Mouse (Mus musculus) forebrain, embryonic 12.5 days (tissue): ENCODE data around the gene Itga9. TPM values are rescaled to one million over a fixed set of nuclear protein-coding genes. Genes with fewer than 3 reads are reported as not detected.

Experiments
- ATAC-seq: fragments of 200-750 bp; cut with Nextera tagmentation; 2 replicates; pipeline ENCODE4 v1.8.0; 2017; ENCODE audit warnings: moderate TSS enrichment; ENCODE audit not compliant: low FRiP score
- H3K27ac ChIP-seq: fragments of 300-500 bp; sonication (generic); 2 replicates; pipeline ENCODE4 v1.5.1; 2016; ENCODE audit warnings: mild to moderate bottlenecking
- H3K27me3 ChIP-seq: fragments of 300-500 bp; sonication (generic); 2 replicates; pipeline ENCODE4 v1.6.1; 2016; ENCODE audit warnings: mild to moderate bottlenecking
- H3K36me3 ChIP-seq: fragments of 300-500 bp; sonication (generic); replicated peaks from 2 replicates; pipeline ENCODE4 v1.6.1; 2016; ENCODE audit warnings: mild to moderate bottlenecking
- H3K4me1 ChIP-seq: fragments of 300-500 bp; sonication (generic); 2 replicates; pipeline ENCODE4 v1.6.1; 2016
- H3K4me2 ChIP-seq: fragments of 300-500 bp; sonication (generic); 2 replicates; pipeline ENCODE4 v1.6.1; 2016; ENCODE audit warnings: mild to moderate bottlenecking, moderate library complexity
- H3K4me3 ChIP-seq: fragments of 300-500 bp; sonication (generic); replicated peaks from 2 replicates; pipeline ENCODE4 v1.5.1; 2016; ENCODE audit warnings: mild to moderate bottlenecking
- H3K9ac ChIP-seq: fragments of 300-500 bp; sonication (generic); 2 replicates; pipeline ENCODE4 v1.6.1; 2016; ENCODE audit warnings: mild to moderate bottlenecking
- H3K9me3 ChIP-seq: fragments of 300-500 bp; sonication (generic); 2 replicates; pipeline ENCODE4 v1.6.1; 2016
- WGBS: fragments of 180-500 bp; shearing (Covaris S2); methylation state at CpG from one replicate; pipeline ENCODE4 v1.1.7; 2016; 5-methylcytosine and 5-hydroxymethylcytosine counted together
- polyA plus RNA-seq: library from polyadenylated mRNA; unstranded; fragments of >200 nt; fragmentation: Nextera tagmentation; extraction: Ambion mirVana; gene quantifications from 2 replicates; pipeline ENCODE4 v1.2.1, GENCODE M21; 2016

The Itga9 gene
- polyA plus RNA-seq, 1 experiment from 2014 or later, result 7.7 TPM

DNA sequence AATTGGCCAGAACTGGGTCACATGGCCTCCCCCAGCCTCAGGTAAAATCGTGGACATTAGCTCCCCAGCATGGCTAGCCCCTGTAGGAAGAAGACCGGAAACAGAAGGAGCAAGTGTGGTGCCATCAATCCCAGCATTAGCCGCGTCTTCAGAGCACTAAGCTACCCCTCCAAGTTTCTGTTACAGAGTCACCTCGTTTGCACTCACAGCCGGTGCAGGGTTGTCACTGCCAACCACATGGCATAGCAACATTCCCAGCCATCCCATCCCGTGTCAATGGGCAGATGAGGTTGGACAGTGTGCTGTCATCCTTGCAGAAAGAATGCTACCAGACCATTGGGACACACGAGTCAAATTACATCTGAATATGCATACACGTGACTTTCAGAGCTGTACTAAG lies 324.1 kb downstream of the Itga9 start:
- H3K27ac ChIP-seq, result no peak overlapping the region
- no peaks in the 10 kb centered on the region for H3K27me3 ChIP-seq
- no peak overlapping the region for H3K4me3 ChIP-seq
- peaks cover 24% of the 10 kb centered on the region for H3K4me1 ChIP-seq
- H3K9me3 ChIP-seq, result no peaks in the 10 kb centered on the region
- 83% methylated on average over 9 of the region's 9 CpGs for WGBS
- H3K4me2 ChIP-seq, result no peak overlapping the region
- H3K36me3 ChIP-seq, result no peaks in the 10 kb centered on the region
- no peak for ATAC-seq
- no peak overlapping the region for H3K9ac ChIP-seq

DNA sequence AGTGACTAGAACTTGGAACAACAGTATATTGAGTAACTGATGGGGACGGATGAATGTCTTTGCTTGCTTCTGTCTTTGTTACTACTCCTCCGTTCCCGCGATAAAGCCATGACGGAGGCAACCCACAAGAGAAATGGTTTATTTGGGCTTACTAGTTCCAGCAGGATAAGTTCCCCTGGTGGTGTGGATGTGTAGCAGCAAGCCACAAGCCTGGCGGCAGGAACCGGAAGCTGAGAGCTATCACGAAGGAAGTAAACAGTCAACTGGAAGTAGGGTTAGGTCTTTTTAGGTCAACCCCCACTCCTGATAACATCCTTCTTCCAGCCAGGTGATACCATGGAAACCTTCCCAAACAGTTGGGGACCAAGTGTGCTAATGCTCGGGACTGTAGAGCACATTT lies 327.3 kb downstream of the Itga9 start:
- Histone ChIP-seq H3K4me3 (no peak overlapping the region), H3K27me3 (no peaks in the 10 kb centered on the region), H3K36me3 (no peaks in the 10 kb centered on the region), H3K4me2 (no peak overlapping the region), H3K4me1 (no peaks in the 10 kb centered on the region; the same call in 1 of the 2 replicates), H3K9ac (no peak overlapping the region), H3K9me3 (no peaks in the 10 kb centered on the region), H3K27ac (no peak overlapping the region)
- 94% methylated on average over 9 of the region's 9 CpGs for WGBS
- no peak for ATAC-seq

DNA sequence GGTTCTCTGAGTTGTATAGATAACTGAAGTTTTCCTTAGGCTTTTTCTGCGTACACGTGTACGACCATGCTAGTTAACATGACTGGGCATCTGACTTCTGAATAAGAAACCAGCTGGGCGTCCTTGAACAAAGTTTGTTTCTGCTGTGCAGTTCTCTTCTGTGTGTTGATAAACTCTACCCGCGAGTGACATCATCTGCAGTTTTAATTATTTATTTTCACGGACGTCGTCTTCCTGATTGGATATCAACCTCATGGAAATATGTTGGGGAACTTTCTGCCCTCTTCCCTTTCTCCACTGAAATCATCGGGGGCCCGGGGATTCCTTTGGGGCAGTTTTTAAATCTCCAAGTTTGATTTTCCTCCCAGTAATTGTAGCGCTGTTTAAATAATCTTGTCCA lies 327.8 kb downstream of the Itga9 start:
- H3K9ac ChIP-seq, result no peak overlapping the region
- no peak overlapping the region for H3K4me3 ChIP-seq
- no peak for ATAC-seq
- H3K4me2 ChIP-seq, result no peak overlapping the region
- no peaks in the 10 kb centered on the region for H3K36me3 ChIP-seq
- H3K27me3 ChIP-seq, result no peaks in the 10 kb centered on the region
- H3K27ac ChIP-seq, result no peak overlapping the region
- H3K4me1 ChIP-seq, result peaks cover 2% of the 10 kb centered on the region
- WGBS, result 93% methylated on average over 12 of the region's 12 CpGs
- no peaks in the 10 kb centered on the region for H3K9me3 ChIP-seq

DNA sequence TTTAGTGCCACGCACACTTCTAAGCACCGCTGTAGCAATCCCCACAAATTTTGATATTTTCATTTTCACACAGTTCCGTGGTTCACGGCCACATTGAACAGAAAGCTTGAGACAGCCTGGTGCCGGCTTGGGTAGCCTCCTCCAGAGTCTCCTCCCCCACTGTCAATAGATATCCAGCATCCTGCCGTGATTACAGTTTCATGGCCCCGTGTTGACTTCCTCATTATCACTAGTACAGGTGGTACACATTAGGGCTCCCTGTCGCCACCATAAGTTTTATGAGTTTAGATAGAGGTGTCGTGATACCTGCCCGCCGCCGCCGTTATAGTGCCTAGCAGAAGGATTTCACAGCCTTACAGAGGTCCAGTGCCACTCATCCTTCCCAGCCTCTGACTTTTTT lies 328.6 kb downstream of the Itga9 start:
- peaks cover 5% of the 10 kb centered on the region for H3K4me1 ChIP-seq
- no peak overlapping the region for H3K27ac ChIP-seq
- H3K4me3 ChIP-seq, result no peak overlapping the region
- no peak overlapping the region for H3K4me2 ChIP-seq
- no peak overlapping the region for H3K9ac ChIP-seq
- no peak for ATAC-seq
- no peaks in the 10 kb centered on the region for H3K27me3 ChIP-seq
- H3K36me3 ChIP-seq, result no peaks in the 10 kb centered on the region
- H3K9me3 ChIP-seq, result no peaks in the 10 kb centered on the region
- 88% methylated on average over 13 of the region's 13 CpGs for WGBS

DNA sequence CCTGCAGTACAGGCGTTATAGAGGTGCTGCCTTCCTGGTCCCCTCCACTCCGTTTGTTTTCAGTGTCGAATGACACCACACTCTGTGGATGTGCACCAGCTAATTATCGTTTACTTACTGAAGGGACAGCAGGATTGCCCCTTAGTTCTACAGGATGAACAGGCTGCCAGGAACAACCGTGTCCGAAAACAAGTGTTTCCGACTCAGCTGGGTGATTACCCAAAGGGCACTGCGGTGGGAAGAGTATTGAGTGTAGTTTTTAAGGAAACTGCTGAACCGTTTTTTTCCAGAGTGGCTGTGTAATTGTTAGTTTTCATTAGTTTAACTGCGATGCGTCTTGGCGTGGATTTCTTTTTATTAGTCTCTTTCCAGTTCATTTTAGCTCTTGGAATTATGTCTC lies 329.6 kb downstream of the Itga9 start:
- WGBS, result 78% methylated on average over 12 of the region's 12 CpGs
- no peak overlapping the region for H3K27ac ChIP-seq
- ATAC-seq, result no peak
- H3K4me1 ChIP-seq, result peaks cover 5% of the 10 kb centered on the region
- H3K9ac ChIP-seq, result no peak overlapping the region
- H3K4me2 ChIP-seq, result no peak overlapping the region
- H3K27me3 ChIP-seq, result no peaks in the 10 kb centered on the region
- no peaks in the 10 kb centered on the region for H3K36me3 ChIP-seq
- no peak overlapping the region for H3K4me3 ChIP-seq
- H3K9me3 ChIP-seq, result no peaks in the 10 kb centered on the region

DNA sequence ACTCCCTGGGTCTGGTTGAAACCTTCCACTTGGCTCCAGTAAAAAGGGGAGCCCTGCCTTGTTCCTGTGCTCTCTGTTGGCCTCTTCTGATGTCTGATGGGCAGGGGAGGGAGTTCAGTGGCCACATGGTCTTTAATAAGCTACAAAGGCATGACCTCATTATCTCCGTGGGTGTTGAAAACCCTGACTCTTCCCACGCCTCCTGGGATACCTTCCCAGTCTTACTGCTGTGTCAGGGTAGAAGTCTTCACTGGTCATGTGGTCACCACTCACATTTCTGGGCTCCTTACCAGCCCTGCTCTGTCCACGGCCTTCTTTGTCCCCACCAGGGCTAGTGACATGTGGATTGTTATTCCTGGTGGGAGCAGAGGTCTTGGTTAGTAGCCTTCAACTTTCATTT lies 331.0 kb downstream of the Itga9 start:
- 62% methylated on average over 3 of the region's 3 CpGs for WGBS
- Histone ChIP-seq H3K27me3 (no peaks in the 10 kb centered on the region), H3K36me3 (no peaks in the 10 kb centered on the region), H3K4me2 (no peak overlapping the region), H3K4me3 (no peak overlapping the region), H3K27ac (no peak overlapping the region), H3K9ac (no peak overlapping the region), H3K4me1 (peaks cover 5% of the 10 kb centered on the region), H3K9me3 (no peaks in the 10 kb centered on the region)
- ATAC-seq, result no peak

DNA sequence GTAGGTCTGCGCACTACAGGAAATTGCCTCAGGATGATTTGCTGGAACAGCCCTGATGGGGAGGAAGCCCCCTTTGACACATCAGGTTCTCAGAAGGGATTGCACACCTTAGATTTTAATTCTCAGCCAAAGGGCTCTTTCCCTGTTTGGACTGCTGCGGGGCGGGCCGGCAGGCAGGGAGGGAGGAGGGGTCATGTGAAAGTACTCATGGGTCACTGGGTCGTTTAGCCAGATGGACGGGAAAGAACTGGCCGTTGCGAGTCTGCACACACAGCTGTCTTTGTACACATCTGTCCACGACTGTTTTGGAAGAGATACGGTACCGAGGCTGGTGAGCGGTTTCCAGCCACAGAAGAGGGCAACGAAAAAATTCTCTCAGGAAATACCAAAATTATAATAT lies 332.9 kb downstream of the Itga9 start:
- no peak overlapping the region for H3K27ac ChIP-seq
- no peaks in the 10 kb centered on the region for H3K36me3 ChIP-seq
- H3K27me3 ChIP-seq, result no peaks in the 10 kb centered on the region
- no peaks in the 10 kb centered on the region for H3K9me3 ChIP-seq
- H3K4me1 ChIP-seq, result peaks cover 5% of the 10 kb centered on the region
- H3K4me2 ChIP-seq, result no peak overlapping the region
- no peak for ATAC-seq
- WGBS, result 39% methylated on average over 13 of the region's 13 CpGs
- no peak overlapping the region for H3K9ac ChIP-seq
- no peak overlapping the region for H3K4me3 ChIP-seq

DNA sequence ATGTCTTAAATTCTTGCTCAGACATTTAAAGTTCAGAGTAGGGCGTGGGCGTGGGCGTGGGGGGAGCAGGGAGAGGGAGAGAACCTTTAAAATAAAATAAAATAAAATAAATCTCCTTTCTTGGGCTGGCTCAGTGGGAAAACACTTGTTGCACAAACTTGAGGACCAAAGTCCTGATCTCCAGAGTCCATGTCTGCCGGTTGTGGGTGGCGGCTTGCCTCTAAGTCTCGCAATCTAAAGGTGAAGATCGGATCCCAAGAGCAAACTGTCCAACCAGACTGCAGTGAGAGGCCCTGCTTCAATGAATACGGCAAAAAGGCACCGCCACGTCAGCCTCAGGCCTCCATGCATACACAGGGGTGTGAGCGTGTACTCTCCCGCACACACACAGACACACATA lies 333.3 kb downstream of the Itga9 start:
- peaks cover 5% of the 10 kb centered on the region for H3K4me1 ChIP-seq
- H3K27ac ChIP-seq, result no peak overlapping the region
- no peaks in the 10 kb centered on the region for H3K9me3 ChIP-seq
- no peak overlapping the region for H3K4me2 ChIP-seq
- H3K9ac ChIP-seq, result no peak overlapping the region
- no peaks in the 10 kb centered on the region for H3K36me3 ChIP-seq
- H3K4me3 ChIP-seq, result no peak overlapping the region
- ATAC-seq, result no peak
- WGBS, result 83% methylated on average over 12 of the region's 12 CpGs
- H3K27me3 ChIP-seq, result no peaks in the 10 kb centered on the region

DNA sequence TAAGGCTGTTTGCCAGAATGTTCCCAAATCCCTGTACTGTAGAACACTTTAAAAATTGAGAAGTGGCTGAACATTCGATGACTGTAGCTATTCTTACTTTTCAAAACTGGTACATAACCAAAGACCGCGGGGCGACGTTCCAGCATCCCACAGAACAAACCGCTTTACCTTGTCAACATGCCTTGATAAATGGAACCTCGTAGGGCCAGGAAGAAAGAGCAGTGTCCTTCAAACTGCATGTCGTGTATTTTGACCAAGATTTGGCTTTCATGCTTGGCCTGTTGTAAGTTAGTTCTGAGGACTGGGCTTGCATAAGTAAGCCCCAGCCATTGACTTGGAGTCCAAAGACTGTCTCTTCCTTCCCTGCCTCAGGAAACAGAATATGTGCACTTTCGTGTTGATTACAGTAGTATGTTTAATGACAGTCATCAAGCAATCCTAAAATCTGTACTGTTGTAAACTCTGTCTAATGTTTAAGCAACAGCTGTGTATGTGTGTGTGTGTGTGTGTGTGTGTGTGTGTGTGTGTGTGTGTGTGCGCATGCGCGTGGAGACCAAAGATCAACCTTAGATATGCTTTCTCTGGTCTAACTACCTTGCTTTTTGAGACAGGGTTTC lies 334.2 kb downstream of the Itga9 start:
- no peak for ATAC-seq
- 89% methylated on average over 12 of the region's 12 CpGs for WGBS
- H3K4me3 ChIP-seq, result no peak overlapping the region
- peaks cover 5% of the 10 kb centered on the region for H3K4me1 ChIP-seq
- H3K4me2 ChIP-seq, result no peak overlapping the region
- no peak overlapping the region for H3K27ac ChIP-seq
- no peaks in the 10 kb centered on the region for H3K27me3 ChIP-seq
- H3K36me3 ChIP-seq, result no peaks in the 10 kb centered on the region
- H3K9ac ChIP-seq, result no peak overlapping the region
- H3K9me3 ChIP-seq, result no peaks in the 10 kb centered on the region

DNA sequence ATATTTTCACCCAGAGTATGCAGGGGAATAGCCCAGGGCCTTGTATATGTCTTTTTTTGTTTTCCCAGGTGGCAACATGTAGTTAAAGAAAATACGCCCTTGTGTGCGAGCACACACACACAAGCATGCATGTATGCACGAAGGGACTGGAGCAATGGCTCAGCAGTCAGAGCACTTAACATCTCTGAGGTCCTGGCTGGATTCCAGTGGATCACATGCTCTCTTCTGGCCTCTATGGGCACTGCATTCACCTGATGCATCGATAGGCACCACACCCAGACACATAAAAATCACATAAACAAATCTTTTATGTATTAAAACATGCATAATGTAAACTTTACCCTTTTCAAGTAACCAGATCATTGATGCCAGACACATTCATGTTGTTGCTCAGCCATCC lies 335.5 kb downstream of the Itga9 start:
- Histone ChIP-seq H3K27me3 (no peaks in the 10 kb centered on the region), H3K36me3 (no peaks in the 10 kb centered on the region), H3K4me3 (no peak overlapping the region), H3K9ac (no peak overlapping the region), H3K4me2 (no peak overlapping the region), H3K27ac (no peak overlapping the region), H3K4me1 (peaks cover 5% of the 10 kb centered on the region), H3K9me3 (no peaks in the 10 kb centered on the region)
- WGBS, result 92% methylated on average over 4 of the region's 4 CpGs
- no peak for ATAC-seq

DNA sequence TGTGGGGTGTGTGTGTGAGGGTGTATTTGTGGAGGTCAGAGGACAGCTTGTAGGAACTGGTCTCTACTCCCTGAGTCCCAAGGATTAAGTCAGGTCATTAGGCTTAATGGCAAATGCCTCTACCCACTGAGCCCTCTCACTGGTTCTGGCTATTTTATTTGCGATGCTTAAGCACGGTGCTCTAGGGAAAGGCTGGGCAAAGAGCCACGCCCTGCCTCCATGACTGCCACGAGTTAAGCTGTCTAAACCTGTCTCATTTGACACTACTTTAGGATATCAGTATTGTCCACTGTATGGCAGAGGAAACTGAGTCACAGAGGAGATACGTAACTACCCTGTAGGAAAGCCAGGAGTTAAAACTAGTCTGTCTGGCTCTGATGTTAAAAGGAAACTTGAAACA lies 337.5 kb downstream of the Itga9 start:
- no peak overlapping the region for H3K4me2 ChIP-seq
- H3K4me1 ChIP-seq, result peaks cover 5% of the 10 kb centered on the region
- H3K36me3 ChIP-seq, result no peaks in the 10 kb centered on the region
- no peaks in the 10 kb centered on the region for H3K9me3 ChIP-seq
- H3K27me3 ChIP-seq, result no peaks in the 10 kb centered on the region
- H3K4me3 ChIP-seq, result no peak overlapping the region
- ATAC-seq, result no peak
- WGBS, result 59% methylated on average over 5 of the region's 5 CpGs
- no peak overlapping the region for H3K9ac ChIP-seq
- H3K27ac ChIP-seq, result no peak overlapping the region

DNA sequence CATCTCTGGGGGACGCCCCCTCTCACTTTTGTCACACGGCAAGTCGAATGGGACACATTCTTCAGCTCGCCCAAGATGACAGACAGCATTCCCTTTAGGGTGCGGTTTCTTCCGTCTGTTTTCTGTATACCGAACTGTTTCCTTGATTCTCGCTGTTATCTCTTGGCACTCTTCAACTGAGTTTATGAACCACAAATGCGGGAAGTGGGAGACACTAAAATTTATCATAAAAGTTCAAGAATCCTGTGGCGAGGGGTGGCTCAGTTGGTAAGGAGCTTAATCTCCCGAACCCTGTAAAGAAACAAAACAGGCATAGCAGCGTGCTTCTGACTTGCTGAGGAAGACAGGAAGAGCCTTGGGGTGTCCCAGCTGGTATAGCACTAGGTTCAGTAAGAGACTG lies 337.9 kb downstream of the Itga9 start:
- Histone ChIP-seq H3K27ac (no peak overlapping the region), H3K9me3 (no peaks in the 10 kb centered on the region), H3K27me3 (no peaks in the 10 kb centered on the region), H3K36me3 (no peaks in the 10 kb centered on the region), H3K9ac (no peak overlapping the region), H3K4me1 (peaks cover 3% of the 10 kb centered on the region), H3K4me2 (no peak overlapping the region), H3K4me3 (no peak overlapping the region)
- 79% methylated on average over 12 of the region's 12 CpGs for WGBS
- ATAC-seq, result no peak

DNA sequence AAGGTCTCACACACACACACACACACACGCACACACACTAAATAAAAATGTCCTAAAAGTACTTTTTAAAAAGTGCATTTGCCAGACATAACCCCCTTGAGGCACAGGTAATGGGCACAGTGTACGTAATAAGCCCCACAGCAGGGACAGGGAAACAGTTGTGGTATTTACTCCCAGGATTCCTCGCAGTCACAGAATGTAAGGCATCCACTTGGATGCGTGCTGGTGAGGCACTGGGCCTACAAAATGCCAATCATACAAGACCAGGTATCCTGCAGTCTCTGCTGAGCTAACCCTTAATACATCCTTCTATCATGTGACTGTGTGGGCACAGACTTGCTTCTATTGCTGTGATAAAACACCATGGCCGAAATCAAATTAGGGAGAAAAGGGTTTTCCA lies 342.0 kb downstream of the Itga9 start:
- ATAC-seq, result no peak
- WGBS, result 87% methylated on average over 5 of the region's 5 CpGs
- no peak overlapping the region for H3K4me2 ChIP-seq

More for the DNA sequence above, 342.0 kb downstream of the Itga9 start:
- Histone ChIP-seq H3K9ac (no peak overlapping the region), H3K9me3 (no peaks in the 10 kb centered on the region), H3K4me1 (no peaks in the 10 kb centered on the region), H3K27ac (no peak overlapping the region), H3K27me3 (no peaks in the 10 kb centered on the region), H3K4me3 (no peak overlapping the region), H3K36me3 (no peaks in the 10 kb centered on the region)
